Mouse (Mus musculus) retina, postnatal 1 day (tissue): Measurements from ENCODE around the gene Mertk.
"Not testable (repeated sequence)": the region's sequence is repeated elsewhere in the genome, so short reads cannot be mapped to it uniquely, and the experiment has no call there.

Experiments used
- DNase-seq: peaks from one replicate; pipeline ENCODE4 v3.0.0-alpha.2; 2012

Mertk gene

DNA sequence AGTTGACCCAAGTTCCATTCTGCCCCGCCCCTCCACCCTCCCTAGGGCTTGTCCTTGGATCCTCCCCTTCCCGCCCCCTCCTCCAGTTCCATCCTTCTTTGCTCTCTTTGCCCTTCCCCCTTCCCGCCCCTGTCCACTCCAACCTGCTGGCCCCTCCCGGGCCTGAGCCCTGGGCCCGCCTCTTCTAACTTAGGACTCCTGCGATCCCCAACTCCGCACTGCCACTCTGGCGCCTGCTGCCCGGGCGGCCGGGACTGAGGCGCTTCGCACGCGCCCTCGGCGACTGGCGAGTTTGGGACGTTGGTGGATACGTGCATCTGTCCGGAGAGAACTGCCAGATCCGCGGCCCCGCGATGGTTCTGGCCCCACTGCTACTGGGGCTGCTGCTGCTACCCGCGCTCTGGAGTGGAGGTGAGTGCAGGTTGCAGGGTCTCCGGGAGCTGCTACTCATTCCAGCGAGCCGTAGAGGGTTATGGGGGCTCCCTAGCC, at the start of gene Mertk:
Gene Mertk (plus strand): TSS at position 264 of the 489 bp plus-strand sequence.
- peak; percentile 86 for DNase-seq

DNA sequence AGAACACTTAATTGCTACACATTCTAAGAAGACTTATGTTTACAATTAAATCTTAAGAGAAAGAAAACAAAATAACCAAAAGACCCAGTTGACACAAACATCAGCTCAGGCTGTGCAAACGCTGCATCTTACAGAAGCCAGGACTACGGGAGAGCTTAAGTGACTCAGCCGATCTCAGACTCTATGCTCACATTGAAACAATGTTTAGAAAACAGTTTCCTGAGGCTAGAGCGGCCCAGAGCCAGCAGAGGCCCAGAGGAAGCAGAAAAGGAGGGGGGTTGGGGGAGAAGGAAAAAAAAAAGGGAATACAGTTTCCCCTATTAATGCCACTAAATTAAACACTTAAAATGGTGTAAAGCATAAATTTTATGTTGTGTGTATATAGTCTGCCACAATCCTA, 18.1 kb upstream of the Mertk start:
- no peak for DNase-seq

GRCm38 (mm10) chr2:128686921-128687557, 11.7 kb upstream of the Mertk start, which contains the start of gene Anapc1:
Gene Anapc1, minus strand, starts transcription at chr2:128687391.
- peak; percentile 96 for DNase-seq

GRCm38 (mm10) chr2:128687558-128688120, 11.1 kb upstream of the Mertk start:
- DNase-seq, result no peak

GRCm38 (mm10) chr2:128692336-128692735, 6.4 kb upstream of the Mertk start:
- DNase-seq, result no peak

- no peak for DNase-seq
Measured at GRCm38 (mm10) chr2:128692771-128693170, 6.0 kb upstream of the Mertk start.

GRCm38 (mm10) chr2:128693236-128693635, 5.5 kb upstream of the Mertk start:
- DNase-seq, result no peak

- DNase-seq, result not testable (repeated sequence)
Measured at GRCm38 (mm10) chr2:128693828-128694227, 4.9 kb upstream of the Mertk start.

DNA sequence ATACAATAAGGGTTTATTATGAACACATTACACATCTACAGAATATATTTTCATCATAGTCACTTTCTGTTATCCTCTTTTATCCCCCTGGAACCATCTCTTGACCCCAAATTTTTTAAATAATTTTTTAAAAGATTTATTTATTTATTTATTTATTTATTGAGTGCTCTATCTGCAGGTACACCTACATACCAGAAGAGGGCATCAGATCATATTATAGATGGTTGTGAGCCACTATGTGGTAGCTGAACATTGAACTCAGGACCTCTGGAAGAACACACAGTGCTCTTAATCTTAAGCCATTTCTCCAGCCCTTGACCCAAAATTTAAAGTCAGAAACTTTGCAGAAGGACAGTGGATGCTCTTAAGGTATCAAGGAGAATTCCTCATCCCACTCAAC, 4.2 kb upstream of the Mertk start:
- peak; percentile 18 for DNase-seq

- no peak for DNase-seq
Measured at GRCm38 (mm10) chr2:128696426-128696825, 2.3 kb upstream of the Mertk start.

DNA sequence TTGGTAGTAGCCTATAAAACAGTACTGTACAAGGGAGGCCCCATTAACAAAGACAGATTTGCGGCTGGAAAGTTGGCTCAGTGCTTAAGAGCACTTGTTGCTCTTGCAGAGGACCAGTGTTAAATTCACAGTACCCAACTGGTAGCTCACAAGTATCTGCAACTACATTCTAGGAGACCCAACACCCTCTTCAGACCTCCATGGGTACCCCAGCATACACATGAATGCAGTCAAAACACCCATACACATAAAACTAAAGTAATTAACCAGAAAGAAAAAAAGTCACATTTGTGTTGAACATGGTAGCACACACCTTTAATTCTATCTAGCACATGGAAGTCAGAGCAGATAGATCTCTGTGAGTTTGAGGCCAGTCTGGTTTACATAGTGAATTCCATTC, 1.7 kb upstream of the Mertk start:
- DNase-seq, result no peak

DNA sequence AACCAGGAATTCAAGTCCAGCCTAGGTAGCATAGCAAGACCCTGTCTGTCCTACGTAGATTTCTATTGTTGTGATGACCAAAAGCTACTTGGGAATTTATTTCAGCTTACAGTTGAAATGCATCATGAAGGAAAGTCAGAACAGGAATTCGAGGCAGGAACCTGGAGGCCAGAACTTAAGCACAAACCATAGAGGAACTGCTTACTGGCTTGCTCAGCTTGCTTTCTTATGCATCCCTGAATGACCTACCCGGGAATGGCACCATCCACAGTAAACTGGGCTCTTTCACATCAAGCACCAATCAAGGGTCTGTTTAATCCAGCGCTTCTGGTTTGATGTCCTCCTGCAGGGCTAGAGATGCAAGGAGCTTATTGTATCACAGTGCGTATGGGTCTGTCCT, 1.2 kb upstream of the Mertk start:
- no peak for DNase-seq

DNA sequence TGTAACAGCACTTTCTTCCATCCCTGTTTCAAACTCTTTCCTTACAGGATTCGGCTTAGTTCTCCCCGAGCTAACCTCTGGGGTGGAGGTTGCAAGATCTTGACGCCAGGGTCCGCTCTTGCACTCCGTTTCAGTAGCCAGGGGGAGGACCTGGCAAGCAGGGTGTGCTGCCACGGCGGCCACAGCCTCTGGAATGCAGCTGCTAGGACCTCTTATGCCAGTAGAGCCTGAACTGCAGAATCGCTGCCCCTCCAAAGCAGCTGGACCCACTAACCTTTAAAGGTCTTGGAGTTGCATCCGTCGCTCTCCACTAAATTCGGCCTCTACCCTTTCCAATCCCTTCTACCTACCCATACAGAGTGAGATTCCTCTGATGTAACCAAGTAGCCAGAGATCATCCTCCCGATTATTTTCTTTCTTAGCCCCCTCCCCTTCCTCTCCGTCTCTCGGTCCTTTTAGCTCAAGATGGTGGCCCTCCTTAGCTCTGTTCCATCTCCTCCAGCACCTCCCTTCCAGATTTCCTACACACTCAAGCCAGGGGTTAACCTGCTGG, 540 bp upstream of the Mertk start:
- DNase-seq, result peak; percentile 88

DNA sequence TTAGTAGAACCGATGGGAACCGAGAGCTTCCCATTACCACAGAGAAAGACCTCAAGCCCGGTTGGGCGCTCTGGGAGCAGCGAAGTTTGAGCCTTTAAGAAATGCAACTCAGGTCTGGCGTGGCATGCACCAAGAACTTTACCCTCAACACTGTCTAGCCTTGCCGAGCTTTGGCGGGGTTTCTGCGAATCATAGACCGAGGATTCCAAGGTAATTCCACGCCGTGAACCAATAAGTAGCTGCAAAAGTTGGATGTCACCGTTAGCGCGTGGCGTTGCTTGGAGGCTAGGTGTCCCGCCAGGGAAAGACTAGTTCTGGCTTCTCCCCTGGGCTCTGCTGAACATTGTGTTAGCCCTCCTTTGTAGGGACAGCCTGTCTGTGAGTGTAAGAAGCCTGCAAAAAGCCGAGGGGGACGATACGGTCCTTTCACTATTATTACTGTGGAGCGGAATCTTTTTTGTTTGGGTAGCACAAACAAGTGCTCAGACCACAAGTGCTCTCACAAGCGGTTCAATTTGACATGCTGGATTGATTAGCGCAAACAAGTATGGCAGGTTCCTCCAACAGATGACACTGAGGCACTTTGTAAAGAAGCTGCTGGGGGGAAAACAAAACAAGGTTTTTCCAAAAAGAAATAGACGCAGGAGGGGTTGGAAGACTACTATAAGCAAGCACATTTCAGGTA, 587 bp downstream of the Mertk start:
- no peak for DNase-seq

DNA sequence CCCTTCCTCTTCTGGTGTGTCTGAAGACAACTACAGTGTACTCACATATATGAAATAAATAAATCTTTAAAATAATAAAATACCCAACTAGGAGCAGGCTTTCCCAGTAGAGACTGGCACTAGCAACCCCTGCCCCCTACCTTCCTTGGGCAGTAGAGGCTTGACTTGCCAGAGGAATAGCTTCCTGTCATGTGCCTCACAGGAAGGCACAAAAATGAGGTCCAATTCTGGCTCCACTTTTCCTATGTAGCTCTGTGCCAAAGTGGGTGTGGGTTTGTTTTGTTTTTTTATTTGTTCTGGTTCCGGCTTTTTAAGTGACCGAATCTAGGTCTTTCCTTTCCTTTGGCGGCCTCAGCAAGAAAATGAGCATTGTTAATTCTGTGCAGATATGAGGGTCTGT, 5.7 kb downstream of the Mertk start:
- no peak for DNase-seq

- peak; percentile 63 for DNase-seq
Measured at GRCm38 (mm10) chr2:128709264-128709663, 10.5 kb downstream of the Mertk start.

- DNase-seq, result no peak
Measured at GRCm38 (mm10) chr2:128710609-128711008, 11.9 kb downstream of the Mertk start.

GRCm38 (mm10) chr2:128712940-128713339, 14.2 kb downstream of the Mertk start:
- DNase-seq, result no peak

GRCm38 (mm10) chr2:128713548-128714003, 14.8 kb downstream of the Mertk start:
- peak; percentile 69 for DNase-seq

- DNase-seq, result peak; percentile 15
Measured at GRCm38 (mm10) chr2:128714724-128715241, 16.0 kb downstream of the Mertk start.

DNA sequence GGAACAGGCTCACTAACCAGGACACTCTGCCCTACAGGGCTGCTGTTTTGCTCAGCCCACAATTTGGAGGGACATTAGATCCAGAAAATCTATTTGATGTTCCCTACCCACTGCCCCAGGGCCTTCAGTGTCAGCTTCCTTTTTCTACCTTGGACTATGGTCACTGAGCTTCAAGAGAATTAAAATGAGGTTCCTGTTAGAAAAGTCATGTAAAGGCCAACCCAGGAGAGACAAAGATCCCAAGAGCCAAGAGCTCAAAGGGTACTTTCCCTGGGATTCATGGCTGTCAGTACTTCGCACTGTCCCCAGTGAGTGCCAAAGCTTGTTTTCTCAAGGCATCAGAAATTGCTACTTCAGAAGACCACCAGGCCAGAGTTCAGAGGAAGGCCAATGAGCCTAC, 17.2 kb downstream of the Mertk start:
- DNase-seq, result no peak

DNA sequence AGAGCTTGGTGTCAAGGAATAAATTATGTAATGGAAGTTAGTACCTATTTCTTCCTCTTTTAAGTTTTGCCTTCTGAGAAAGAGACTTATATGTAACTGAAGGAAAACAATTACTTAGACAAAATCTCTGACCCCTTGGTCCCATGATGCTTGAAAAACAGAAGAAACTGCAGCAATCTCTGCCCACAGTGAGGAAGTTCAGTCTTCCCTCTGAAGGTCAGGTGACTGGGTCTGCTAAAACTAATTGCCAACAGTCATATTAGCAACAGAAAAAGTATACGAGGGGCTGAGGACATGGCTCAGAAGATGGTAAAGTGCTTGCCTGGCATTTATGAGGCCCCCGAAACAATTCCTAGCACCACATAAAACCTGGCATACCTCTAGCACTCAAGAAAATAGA, 20.6 kb downstream of the Mertk start:
- no peak for DNase-seq

DNA sequence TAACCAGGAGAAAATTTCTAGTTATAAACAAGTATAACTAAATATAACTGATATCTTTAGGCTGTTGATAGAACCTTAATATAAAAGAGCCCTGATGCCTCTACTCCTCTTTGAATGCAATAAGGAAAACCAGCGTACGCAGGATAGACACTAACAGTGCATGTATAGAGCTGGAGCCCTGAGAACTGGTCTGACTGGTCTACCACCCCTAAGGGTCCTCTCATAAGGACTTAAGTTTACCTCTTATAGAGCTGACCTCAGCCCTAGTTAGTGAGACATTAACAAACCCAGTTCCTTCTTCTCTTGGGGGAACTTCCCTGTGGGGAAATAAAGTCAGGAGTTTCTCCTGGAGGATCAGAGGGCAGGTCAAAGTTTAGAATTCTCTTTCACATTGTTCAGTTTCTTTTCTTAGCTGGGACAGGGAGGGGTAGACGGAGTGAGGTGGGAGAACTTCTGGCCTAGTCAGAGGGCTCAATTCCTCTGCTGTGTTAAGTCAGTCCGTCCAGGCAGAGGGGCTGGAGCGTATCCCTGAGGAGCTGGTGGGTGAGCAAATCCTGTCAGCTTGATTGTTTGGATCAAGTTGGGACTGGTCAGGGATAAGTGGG, 23.5 kb downstream of the Mertk start:
- DNase-seq, result no peak
